Mouse (Mus musculus): ENCODE data around the gene Cep162.

The Cep162 gene

DNA sequence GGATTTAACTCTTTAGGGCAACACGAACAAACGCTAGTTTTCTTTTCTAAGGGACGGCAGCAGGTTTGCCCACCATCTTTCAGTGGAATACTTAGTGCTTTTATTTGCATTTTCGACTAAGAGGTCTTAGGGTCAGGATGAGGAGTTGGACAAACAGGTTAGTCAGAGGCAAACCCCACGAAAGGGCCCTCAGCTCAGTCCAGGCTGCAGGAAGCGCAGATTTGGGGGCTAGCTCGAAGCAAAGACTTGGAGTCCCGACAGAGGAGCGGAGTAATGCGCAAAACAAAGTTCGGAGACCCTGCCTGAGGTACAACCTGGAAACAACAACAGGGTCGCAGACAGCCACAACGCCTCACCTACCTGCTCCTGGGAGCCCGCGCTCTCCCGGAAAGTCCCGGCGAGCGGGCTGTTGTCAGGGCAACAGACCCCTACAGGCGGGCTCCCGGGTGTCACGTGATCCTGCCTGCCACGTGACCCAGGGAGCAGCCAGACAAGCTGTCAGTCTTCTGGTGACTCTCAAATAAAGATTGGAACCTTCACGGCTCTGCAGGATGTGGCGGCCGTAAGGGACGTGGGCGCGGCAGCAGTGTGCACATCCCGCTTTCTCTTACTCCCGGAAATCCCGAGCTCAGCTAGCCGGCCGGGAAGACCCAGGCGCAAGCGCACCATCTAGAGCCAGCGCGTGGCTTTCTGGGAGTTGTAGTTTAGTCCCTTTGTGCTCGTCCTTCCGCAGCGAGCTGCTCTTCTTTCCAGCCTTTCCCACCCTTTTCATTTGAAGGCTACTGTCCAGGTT, at the start of gene Cep162:
Gene Cep162 (minus strand): TSS at position 634 of the 793 bp plus-strand sequence.
- DNase-seq: peak; percentile 90

DNA sequence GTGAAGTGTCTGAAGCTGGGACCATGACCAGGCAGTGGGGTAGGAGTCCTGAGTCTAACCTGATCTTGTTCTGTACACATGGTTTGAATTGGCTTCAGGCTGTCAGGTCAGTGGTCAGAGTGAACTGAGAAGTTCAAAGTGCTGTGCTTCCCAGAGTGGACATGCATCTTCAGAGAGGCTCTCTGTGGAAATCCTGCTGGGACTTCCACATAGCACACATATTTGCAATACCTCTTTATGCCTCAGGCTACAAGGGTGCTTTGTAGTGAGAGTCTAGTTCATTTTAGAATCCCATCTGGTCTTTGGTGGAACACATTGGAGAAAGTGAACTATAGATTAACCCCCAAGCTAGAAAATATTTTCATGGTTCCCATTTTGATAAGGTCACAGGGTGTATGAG, 47.9 kb upstream of the Cep162 start:
- no peak for DNase-seq

DNA sequence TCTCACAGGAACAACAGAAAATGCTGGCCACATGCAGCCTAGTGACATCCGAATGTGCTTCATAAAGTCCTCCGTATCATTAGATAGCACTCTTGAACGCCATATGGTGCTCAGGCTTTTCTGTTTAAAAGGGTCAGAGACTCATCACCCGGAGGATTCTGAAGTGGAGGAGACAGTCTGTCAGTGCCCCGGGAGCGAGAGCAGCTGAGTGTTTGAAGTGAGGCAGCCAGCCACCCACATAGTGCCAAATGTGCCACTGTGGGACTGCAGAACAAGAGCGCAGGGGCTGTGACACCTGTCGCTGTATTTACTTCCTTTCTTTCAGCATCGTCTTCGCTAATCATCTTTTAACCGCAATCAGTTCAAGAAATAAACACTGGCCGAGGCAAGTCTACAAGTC, 43.6 kb upstream of the Cep162 start:
- peak; percentile 44 for DNase-seq

DNA sequence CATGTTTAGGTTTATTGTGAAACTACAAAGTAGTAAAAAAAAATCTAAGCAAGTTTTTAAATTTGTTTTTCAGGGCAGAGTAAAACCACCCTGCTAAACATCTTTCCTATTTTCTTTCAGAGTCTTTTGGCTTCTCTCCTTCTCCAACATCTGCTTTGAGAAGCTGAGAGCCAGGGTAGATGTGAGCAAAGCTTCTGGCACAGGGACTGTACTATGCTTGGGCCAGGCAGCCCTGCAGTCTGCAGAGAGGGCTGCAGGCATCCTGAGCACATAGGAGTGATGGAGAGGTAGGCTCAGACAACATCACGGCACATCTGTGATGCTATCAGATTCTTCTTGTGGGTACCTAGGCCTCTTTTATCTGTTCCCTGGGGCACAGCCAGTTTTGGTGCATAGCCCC, 42.2 kb upstream of the Cep162 start:
- DNase-seq: no peak

DNA sequence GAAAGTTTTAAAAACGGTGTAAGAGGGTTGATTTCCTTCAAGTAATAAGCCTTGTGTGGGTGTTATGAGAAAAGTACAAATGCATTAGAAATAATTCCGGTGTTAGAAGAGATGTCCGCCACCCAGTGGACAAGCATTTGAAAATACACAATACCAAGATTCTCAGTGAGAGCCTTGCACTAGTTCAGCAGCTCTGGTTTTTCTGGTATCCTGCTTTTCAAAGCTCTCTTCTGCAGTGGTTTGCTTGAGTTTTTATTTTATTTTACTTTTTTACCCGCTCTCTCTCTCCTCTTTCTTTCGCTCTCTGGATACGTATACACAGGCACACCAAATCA, 327 bp upstream of the Cep162 start:
- DNase-seq: no peak

DNA sequence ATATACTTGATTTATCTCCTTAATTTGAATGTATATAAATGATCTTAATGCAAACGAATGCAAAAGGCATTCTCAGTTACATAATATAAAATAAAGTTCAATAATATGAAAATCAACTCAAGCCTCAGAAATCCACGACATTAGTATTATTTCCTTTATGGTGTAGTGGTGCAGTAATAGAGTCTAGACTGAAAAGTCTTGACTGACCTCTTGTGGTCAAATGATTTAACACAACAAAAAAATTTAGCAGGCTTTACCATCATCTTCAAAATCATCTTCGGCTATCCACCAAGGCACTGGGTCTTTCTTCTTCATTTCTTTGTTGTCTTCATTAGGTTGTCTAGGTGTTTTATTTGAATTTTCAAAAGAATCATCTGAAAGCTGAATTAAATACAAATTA, 7.2 kb downstream of the Cep162 start:
- peak; percentile 57 for DNase-seq

DNA sequence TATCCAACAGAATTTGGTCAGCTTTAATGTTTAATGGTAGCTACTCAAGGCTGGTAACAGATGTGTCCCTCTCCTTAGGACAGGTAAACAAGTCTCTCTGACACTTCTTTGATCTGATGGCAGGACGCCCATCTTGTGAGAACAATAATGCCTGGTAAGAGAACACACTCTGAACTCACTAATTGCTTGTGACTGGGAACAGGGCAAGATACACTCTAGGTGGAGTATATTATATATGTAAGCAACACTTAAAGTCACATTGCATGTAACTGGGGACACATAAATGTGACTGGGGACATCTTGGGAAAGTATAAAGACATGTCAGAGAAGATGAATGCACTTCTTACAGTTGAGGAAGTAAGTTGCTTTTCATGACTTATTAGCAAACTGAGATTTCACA, 7.7 kb downstream of the Cep162 start:
- DNase-seq: no peak

DNA sequence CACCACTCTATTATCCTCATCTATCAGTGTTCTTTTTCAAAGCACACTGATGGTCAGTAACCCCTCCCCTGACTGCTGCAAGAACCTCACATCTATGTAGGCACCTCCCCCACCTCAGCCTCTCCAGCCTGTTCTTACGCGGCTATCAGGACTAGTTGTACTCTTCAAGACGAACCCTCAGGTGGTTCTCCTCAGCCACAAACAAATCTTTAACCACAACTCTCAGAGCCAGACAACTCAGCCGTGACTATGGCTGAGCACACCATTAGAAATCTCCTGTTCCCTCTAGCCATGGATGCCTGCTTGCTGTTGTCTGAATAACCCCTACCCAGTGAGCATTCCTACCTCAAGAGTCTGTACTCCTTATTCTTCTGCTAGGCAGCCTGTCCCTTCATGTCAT, 42.1 kb downstream of the Cep162 start:
- DNase-seq: no peak

DNA sequence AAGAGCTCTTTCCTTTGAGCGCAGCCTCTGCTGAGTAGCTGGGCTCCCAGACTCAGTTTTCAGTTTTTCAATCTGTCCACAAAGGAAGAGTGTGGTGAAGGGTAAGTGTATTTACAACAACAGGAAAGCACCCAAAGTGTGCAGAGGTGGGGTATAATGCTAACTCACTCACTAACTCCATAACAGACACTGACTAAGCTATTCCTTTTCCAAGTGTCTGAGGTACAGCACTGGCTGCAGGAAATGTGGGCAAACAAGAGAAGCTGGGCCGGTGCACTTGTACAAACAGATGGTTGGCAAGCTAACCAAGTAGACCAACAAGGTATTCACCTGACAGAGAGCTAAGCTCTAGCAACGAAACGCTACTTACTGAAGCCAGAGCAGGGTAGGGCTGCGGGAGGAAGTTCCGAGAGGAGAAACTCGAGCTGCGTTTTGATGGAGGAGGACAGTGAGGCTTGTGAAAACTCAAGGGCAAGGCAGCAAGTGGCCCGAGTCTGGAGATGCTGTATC, 44.5 kb downstream of the Cep162 start:
- no peak for DNase-seq

DNA sequence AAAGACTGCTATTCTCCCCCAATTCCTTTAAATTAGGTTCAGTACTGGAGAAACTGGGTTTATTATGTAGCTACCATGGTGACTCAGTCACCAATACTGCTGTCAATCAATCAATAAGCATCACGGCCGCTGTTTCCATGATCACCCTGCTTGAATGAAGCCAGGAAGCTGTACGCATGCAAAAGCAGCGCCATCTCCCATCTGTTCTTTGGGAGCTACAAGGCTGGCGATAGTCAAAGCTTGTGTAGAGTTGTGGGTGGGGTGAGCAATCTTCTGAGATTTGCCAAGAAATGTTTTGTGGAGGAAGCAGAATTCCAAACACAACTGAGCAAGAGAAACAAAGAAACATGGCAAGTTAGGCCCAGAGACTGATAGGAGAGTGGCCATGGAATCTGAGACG, 52.9 kb downstream of the Cep162 start:
- DNase-seq: no peak

DNA sequence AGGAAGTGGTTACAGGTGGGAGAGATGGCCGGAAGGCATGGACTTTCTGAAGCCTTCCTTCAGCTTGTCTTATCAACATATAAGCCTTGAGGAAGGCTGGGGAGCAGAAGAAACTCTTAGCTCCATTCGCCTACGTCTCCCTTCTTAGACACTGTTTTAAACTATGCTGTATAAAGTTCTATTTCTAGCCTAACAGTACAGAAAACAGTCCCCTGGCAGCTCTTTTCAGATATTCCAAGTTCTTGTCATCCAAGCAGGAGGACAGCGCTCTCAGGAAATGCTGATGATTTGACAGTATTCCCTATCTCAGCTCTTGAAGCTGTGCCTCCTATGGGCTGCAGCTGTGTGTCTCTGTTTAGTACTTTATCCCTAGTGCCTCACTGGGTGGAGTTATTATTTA, 54.4 kb downstream of the Cep162 start:
- no peak for DNase-seq

DNA sequence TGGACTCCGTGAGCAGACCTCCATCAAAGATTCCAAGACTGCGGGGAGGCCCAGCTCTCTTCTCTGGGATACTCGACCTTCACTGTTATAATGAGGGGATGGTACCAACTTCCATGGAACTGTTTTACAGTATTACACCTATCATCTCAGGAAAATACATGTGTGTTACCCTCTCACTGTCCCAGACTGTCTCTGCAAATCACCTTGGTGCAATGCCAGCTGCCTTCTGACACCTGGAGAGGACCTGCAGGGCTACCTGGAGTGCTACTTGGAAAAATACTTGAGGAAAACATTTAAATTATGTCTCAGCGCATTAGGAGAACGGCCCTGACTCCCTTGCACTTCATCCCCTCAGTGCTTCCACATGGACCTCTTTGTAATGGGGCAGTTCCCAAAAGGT, 54.9 kb downstream of the Cep162 start:
- DNase-seq: no peak

DNA sequence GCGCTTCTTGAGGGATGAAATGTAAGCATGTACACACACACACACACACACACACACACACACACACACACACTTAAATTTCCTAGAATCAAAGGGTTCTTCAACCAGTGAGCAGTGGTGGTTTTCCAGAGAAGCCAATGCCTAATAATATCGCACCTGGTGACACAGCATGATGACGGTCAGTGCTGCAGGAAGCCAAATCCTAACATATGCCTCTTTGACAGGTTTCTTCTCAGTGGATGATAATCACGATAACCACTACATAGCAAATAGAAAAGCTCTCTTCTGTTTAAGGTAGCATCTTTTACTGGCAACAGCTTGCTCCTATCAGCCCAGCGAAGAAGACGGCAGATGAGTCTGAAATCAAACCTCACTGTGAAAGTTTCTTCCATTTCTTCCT, 57.3 kb downstream of the Cep162 start:
- DNase-seq: peak; percentile 77

DNA sequence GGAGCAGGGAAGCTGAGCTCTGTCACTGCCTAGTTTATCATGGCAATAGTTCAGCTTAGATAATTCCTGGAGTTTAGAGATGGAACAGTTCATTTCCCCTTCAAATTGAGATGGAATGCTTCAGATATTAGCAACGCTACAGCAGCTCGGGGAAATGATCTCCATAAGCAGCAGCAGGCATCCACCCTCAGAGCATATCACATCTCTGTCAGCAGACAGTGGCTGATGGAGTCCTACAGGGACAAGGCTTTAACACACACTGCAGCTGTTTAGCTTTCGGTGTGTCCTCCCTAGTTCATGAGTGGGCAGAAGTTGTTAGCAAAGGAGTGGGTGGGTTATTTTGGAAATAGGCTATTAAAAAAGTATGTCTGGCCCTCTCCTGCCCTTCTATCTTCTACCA, 58.1 kb downstream of the Cep162 start:
- DNase-seq: no peak

DNA sequence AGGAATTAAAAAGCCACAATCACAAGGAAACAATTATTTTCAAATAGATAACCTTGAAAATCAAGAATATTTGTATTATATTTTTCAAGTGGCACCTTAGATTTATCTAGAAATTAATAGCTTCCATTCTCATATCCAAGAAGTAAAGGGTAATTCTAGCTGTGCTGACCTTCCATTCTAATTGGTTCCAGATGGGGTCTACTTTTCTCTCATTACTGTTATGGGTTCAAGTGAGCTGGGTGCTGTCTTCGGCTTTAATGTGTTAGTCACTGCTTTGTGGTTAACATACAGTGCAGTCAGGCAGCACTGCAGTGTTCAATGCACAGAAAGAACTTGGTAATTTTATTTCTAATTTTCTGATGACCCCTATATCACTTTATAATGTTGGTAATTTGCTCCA, 61.6 kb downstream of the Cep162 start:
- DNase-seq: no peak

DNA sequence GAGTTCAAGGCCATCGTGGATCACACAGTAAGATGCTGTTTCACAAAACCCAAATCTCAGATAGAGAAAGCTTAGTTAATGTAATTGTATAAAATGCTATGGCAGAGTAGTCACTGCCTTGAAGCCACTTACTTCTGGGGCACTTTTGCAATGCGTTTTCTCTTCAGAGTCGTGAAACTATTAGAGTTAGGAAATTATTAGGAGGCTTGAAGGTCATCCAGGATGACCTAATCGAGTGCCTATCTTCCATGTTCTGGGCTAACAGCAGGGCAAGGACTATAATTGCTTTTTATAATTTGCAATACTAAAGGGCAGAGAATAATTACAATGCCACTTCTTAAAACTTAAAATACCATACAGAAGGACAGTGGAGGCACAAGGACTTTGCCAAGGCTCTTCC, 68.0 kb downstream of the Cep162 start:
- no peak for DNase-seq

DNA sequence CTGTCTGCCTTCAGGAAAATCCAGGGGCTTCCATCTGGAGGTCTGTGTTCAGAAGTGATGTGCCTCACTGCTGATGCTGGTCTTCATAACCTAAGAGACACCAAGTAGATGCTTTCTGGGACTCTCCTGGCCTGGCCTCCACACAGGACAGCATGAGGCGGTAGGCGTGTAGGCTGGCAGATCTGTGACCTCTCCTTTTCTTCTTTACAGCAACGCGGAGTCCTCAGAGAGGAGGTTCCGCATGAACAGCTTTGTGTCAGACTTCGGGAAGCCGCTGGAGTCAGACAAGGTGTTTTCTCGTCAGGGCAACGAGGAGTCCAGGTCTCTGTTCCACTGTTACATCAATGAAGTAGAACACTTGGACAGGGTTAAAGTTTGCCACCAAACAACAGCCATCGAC, 73.1 kb downstream of the Cep162 start:
- DNase-seq: no peak

DNA sequence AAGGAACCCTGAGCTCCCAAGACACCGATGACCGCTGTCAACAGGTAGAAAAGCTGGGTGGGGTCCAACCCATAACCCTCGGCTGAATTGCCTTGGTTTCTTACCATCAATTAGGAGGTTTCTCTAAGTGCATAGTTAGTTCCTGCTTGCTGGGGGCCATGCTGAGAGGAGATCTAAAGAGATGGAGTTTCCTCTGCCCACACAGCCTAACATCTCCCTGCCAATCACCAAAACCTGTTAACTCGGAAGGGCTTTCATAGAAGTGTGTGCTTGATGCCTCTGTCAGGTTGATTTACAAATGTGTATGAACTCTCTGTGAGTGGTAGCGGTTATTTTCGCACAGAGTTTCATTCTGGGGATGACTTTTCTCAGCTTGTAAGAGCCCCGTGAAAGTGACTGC, 76.8 kb downstream of the Cep162 start:
- no peak for DNase-seq

DNA sequence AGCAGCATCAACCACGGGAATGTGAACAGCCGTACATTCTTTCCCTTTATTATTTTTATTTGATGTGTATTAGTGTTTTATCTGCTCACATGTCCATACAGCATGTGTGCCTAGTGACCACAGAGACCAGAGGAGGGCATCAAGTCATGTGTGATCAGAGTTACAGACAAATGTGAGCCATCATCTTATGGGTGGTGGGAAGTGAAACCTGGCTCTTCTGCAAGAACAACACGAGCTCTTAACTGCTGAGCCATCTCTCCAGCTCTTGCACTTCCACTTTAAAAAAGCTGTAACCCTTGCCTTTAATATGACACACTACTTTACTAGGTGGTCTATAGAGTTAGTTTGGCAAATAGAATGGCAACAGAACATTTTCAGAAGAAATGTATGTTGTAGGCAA, 83.8 kb downstream of the Cep162 start:
- DNase-seq: no peak

DNA sequence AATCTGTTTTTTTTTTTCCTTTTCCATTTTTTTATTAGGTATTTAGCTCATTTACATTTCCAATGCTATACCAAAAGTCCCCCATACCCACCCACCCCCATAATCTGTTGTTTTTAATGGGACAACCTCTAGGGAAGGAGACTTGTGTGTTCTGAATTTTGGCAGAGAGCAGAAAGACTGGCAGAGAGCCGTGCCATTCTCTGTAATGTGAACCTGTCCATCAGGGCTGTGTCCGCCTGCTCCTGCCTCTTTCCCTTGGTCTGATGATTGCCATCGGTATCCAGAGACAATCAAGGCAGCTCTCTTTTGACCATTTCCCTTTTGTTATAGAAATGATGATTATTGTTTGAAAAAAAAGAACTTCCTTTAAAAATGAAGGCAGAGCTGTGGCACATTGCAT, 84.4 kb downstream of the Cep162 start:
- no peak for DNase-seq

DNA sequence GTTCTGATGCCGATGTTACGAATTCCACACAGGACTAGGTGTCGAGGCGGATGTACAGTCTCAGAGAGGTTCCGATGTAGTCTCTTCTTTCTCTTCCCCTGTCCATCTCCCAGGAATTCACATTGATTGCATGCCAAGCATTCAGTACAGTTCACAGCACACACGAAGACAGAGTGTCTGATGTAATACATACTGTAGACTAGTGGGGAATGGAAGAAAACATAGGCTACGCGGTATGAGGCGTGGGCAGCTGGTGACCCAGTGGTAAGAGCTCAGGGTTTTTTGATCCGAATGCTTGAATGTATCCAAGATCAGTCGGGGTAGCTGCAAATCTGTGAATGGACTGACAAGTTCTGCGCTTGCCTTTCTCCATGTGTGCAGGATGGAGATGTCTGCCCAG, 86.2 kb downstream of the Cep162 start:
- no peak for DNase-seq

DNA sequence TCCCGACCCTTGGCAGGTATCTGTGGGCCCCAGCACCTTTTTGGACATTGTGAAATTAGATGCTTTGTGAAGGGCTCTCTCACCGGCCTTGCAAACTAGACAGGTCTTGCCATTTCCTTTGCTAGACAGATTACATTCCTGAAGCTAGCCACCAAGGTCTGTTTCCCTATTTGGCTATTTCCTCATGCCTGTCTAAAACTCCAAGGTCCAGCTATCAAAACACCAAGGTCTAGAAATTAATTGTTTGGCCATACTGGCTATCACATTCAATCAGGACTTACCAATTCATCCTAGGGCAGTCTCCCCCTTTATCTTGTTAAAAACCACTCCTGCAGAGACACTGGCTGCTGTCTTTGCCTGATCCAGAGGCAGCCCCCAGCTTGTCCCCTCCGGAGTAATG, 87.3 kb downstream of the Cep162 start:
- DNase-seq: no peak

DNA sequence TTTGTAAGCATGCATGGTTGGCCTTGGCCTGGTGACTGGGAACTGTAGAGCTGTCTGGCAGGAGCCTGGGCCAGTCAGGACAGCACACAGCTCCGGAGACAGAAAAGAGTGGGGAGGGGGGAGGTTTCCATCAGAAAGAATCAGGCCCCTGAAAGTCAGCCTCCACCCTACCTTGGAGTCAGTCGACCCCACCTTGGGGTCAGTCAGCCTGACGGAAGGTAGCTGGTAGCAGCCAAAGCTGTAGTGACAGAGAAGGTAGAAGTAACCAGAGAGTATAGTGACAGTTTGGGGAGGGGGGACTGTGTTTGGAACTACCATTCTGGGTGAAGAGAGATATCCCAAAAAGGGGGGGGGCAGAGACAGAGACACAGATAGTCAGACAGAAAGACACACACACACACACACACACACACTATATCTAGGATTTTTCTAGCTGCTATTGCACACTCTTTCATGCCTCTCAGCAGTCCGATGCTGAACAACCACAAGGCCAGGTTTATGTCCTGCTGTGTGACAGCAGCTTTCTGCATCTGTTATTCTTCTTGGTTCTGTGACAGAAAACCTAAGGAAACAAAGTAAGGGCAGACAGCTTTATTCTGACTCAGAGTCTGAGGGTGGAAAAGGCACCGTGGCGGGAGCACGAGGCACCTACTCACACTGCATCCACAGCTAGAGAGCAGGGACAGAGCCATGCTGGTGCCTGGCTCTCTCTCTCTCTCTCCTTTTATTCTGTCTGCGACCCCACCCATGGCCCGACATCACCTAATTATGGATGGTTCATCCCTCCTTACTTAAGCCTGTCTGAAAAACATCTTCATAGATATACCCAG, 88.1 kb downstream of the Cep162 start:
- DNase-seq: no peak

DNA sequence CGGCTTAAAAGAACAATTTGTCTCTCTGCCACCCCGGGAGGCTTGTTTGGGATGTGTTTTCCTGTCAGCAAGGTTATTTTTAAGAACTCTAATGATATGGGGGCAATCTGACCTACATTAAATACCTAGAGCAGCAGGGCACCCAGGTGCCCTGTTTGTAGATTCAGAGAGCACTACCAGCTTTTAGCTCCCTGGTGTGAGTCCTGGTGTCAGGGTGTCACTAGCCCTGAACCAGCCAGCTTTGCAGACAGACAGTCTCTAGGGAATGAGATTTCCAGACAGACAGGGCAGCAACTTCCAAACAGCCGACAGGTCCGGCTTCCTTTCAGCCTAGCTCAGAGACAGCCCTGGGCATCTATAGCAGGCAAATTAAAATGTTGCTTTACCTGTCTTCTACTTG, 92.8 kb downstream of the Cep162 start:
- no peak for DNase-seq
